Mouse (Mus musculus) lung, embryonic 16.5 days (tissue): ENCODE data around the gene P2rx3. TPM values are rescaled to one million over a fixed set of nuclear protein-coding genes. Genes with fewer than 3 reads are reported as not detected.

Source experiments
- ATAC-seq: fragments of 200-750 bp; cut with Nextera tagmentation; 2 replicates; pipeline ENCODE4 v1.8.0; 2017; ENCODE audit warnings: low read depth, mild to moderate bottlenecking, moderate library complexity
- H3K27ac ChIP-seq: fragments of 300-500 bp; sonication (generic); 2 replicates; pipeline ENCODE4 v1.5.1; 2014; ENCODE audit warnings: mild to moderate bottlenecking, control low read depth, low read length
- H3K27me3 ChIP-seq: fragments of 300-500 bp; sonication (generic); 2 replicates; pipeline ENCODE4 v1.6.1; 2014; ENCODE audit warnings: low read depth, low read length, mixed read lengths; ENCODE audit not compliant: control insufficient read depth, insufficient read depth
- H3K36me3 ChIP-seq: fragments of 300-500 bp; sonication (generic); 2 replicates; pipeline ENCODE4 v1.6.1; 2014; ENCODE audit warnings: low read length; ENCODE audit not compliant: control insufficient read depth, insufficient read depth
- H3K4me1 ChIP-seq: fragments of 300-500 bp; sonication (generic); replicated peaks from 2 replicates; pipeline ENCODE4 v1.6.1; 2014; ENCODE audit warnings: low read length, mixed read lengths; ENCODE audit not compliant: control insufficient read depth, insufficient read depth
- H3K4me2 ChIP-seq: fragments of 300-500 bp; sonication (generic); 2 replicates; pipeline ENCODE4 v1.6.1; 2014; ENCODE audit warnings: low read depth, low read length, control low read depth
- H3K4me3 ChIP-seq: fragments of 300-500 bp; sonication (generic); 2 replicates; pipeline ENCODE4 v1.5.1; 2014; ENCODE audit warnings: mild to moderate bottlenecking, low read length, control low read depth
- H3K9ac ChIP-seq: fragments of 300-500 bp; sonication (generic); 2 replicates; pipeline ENCODE4 v1.6.1; 2014; ENCODE audit warnings: low read length, control low read depth
- H3K9me3 ChIP-seq: fragments of 300-500 bp; sonication (generic); 2 replicates; pipeline ENCODE4 v1.6.1; 2016; ENCODE audit warnings: low read length; ENCODE audit not compliant: control insufficient read depth
- WGBS: fragments of 180-500 bp; shearing (Covaris S2); extraction: QIAGEN DNeasy Blood & Tissue Kit; methylation state at CpG from one replicate; pipeline ENCODE4 v1.1.7; 2014; 5-methylcytosine and 5-hydroxymethylcytosine counted together
- polyA plus RNA-seq: library from polyadenylated mRNA; unstranded; fragments of >200 nt; fragmentation: Nextera tagmentation; extraction: Ambion mirVana; gene quantifications from 2 replicates; pipeline ENCODE4 v1.2.1, GENCODE M21; 2015

P2rx3 gene
- polyA plus RNA-seq, 1 experiment from 2014 or later, result 0.87 TPM

DNA sequence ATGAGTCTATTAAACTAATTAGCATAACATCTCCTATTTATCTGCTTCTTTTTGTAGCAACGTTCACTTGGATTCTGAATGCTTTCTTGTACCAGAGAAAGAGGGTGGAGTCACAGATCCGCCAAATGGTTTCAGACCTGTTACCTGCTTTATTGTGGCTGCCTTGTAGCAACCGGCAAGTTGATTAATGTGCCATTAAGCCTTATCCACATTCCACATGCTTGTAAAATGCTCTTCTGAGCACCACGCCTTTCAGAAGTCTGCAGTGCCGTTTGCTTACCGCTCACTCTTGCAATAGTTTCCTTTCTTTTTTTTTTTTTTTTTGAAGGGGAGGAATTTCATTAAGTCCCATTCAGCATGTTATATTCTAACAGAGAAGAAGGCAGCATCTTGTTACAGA lies 7.4 kb downstream of the P2rx3 start:
- Histone ChIP-seq H3K9me3 (no peaks in the 10 kb centered on the region), H3K4me2 (no peak overlapping the region), H3K4me1 (no peaks in the 10 kb centered on the region), H3K27me3 (no peaks in the 10 kb centered on the region), H3K4me3 (no peak overlapping the region), H3K27ac (no peak overlapping the region), H3K9ac (no peak overlapping the region), H3K36me3 (no peaks in the 10 kb centered on the region)
- ATAC-seq, result peak; percentile 32; the same call in 1 of the 2 replicates
- 41% methylated on average over 6 of the region's 6 CpGs for WGBS

- Histone ChIP-seq H3K4me1 (no peaks in the 10 kb centered on the region), H3K27me3 (no peaks in the 10 kb centered on the region), H3K4me2 (no peak overlapping the region), H3K27ac (no peak overlapping the region), H3K9me3 (no peaks in the 10 kb centered on the region), H3K36me3 (no peaks in the 10 kb centered on the region), H3K9ac (no peak overlapping the region), H3K4me3 (no peak overlapping the region)
- 58% methylated on average over 5 of the region's 5 CpGs for WGBS
- no peak for ATAC-seq
These were observed 10.0 kb downstream of the P2rx3 start for GRCm38 (mm10) chr2:85027281-85027680.

- Histone ChIP-seq H3K27me3 (no peaks in the 10 kb centered on the region), H3K27ac (no peak overlapping the region)
- WGBS, result 72% methylated on average over 3 of the region's 3 CpGs
These were observed 11.1 kb downstream of the P2rx3 start for GRCm38 (mm10) chr2:85026178-85026577.

DNA sequence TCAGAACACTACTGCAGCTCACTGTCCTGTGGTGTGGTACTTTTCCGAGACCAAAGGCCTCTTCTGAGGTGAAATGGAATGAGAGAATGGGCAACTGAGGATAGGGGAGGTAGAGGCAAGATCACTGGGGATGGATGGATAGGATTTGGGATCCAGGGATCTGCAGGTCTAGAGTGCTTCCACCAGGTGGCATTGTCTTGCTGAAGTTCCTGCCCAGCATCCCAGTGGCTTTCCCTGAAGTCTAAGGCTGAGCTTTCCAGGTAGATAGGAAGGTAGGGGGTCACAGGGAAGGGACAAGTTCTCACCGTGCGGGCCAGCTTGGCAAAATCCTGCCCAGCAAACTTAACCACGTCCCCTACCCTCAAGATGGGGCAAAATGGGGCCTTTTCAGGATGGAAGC lies 15.2 kb downstream of the P2rx3 start:
- Histone ChIP-seq H3K4me2 (no peak overlapping the region), H3K27ac (no peak overlapping the region), H3K9me3 (no peaks in the 10 kb centered on the region), H3K27me3 (no peaks in the 10 kb centered on the region), H3K9ac (no peak overlapping the region), H3K4me3 (no peak overlapping the region), H3K4me1 (no peaks in the 10 kb centered on the region), H3K36me3 (no peaks in the 10 kb centered on the region)
- 9% methylated on average over 4 of the region's 4 CpGs for WGBS
- no peak for ATAC-seq

More at GRCm38 (mm10) chr2:85026178-85026577, 11.1 kb downstream of the P2rx3 start:
- Histone ChIP-seq H3K4me3 (no peak overlapping the region), H3K9ac (no peak overlapping the region), H3K4me1 (no peaks in the 10 kb centered on the region), H3K4me2 (no peak overlapping the region), H3K36me3 (no peaks in the 10 kb centered on the region), H3K9me3 (no peaks in the 10 kb centered on the region)
- ATAC-seq, result no peak

GRCm38 (mm10) chr2:85014588-85014982 lies 22.7 kb downstream of the P2rx3 start:
- Histone ChIP-seq H3K9me3 (no peaks in the 10 kb centered on the region), H3K9ac (no peak overlapping the region), H3K4me1 (peaks cover 6% of the 10 kb centered on the region), H3K4me3 (no peak overlapping the region), H3K27me3 (no peaks in the 10 kb centered on the region), H3K27ac (no peak overlapping the region), H3K4me2 (no peak overlapping the region), H3K36me3 (no peaks in the 10 kb centered on the region)
- ATAC-seq, result no peak
- WGBS, result 45% methylated on average over 3 of the region's 3 CpGs

GRCm38 (mm10) chr2:85013826-85014587 lies 23.3 kb downstream of the P2rx3 start:
- 77% methylated on average over 5 of the region's 5 CpGs for WGBS
- H3K27me3 ChIP-seq, result no peaks in the 10 kb centered on the region
- H3K4me1 ChIP-seq, result peaks cover 6% of the 10 kb centered on the region
- no peak overlapping the region for H3K4me3 ChIP-seq
- no peak for ATAC-seq
- no peak overlapping the region for H3K9ac ChIP-seq
- H3K4me2 ChIP-seq, result no peak overlapping the region
- H3K36me3 ChIP-seq, result no peaks in the 10 kb centered on the region
- H3K9me3 ChIP-seq, result no peaks in the 10 kb centered on the region
- H3K27ac ChIP-seq, result no peak overlapping the region

- ATAC-seq, result no peak
- H3K4me1 ChIP-seq, result peaks cover 6% of the 10 kb centered on the region
- no peak overlapping the region for H3K4me2 ChIP-seq
- WGBS, result 70% methylated on average over 14 of the region's 14 CpGs
- H3K27me3 ChIP-seq, result no peaks in the 10 kb centered on the region
- H3K9me3 ChIP-seq, result no peaks in the 10 kb centered on the region
- no peak overlapping the region for H3K27ac ChIP-seq
- H3K36me3 ChIP-seq, result no peaks in the 10 kb centered on the region
- H3K4me3 ChIP-seq, result no peak overlapping the region
- H3K9ac ChIP-seq, result no peak overlapping the region
These were observed 24.6 kb downstream of the P2rx3 start for GRCm38 (mm10) chr2:85012679-85013078.

DNA sequence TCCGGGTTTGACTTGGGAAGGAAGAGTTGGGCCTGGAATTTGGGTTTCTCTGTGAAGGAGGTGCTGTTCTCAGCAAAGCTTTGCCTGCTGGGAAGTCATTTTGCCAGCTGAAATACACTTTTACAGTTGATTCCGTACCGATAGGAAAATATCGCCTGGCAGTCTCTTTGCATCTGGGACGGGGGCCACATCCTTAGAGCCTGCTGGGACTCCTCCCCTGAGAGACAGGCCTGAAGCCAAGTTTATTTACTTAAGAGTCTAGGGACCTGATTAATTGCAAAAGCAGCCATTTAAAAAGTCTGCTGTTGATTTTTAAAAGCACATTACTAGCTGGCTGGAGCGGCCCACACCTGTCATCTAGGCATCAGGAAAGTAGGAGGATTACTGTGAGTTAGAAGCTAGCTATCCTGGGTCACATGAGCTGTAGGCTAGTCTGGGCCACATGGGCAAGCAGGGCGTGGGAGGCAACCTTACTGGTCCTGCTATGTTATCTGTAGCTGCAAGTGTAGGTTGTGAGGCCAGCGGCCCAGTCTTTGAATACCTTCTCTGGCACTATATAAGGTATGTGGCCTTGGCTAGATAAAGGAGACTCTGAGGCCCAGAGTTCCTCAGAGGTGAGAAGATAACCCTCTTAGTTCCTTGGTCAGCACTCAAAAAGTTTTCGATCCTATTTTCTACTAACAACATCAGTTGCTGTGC lies 25.2 kb downstream of the P2rx3 start:
- Histone ChIP-seq H3K4me2 (no peak overlapping the region), H3K4me1 (peaks cover 6% of the 10 kb centered on the region), H3K27ac (0 out of 2 replicates have a peak overlapping the region, but pooled peaks have one; percentile 2)

GRCm38 (mm10) chr2:85009212-85009611 lies 28.1 kb downstream of the P2rx3 start:
- Histone ChIP-seq H3K9ac (no peak overlapping the region), H3K36me3 (no peaks in the 10 kb centered on the region), H3K27me3 (no peaks in the 10 kb centered on the region), H3K4me2 (no peak overlapping the region), H3K4me1 (peaks cover 6% of the 10 kb centered on the region), H3K27ac (no peak overlapping the region), H3K9me3 (no peaks in the 10 kb centered on the region), H3K4me3 (no peak overlapping the region)
- 53% methylated on average over 2 of the region's 2 CpGs for WGBS
- no peak for ATAC-seq

More for the DNA sequence above, 25.2 kb downstream of the P2rx3 start:
- no peak for ATAC-seq
- H3K36me3 ChIP-seq, result no peaks in the 10 kb centered on the region
- 28% methylated on average over 9 of the region's 9 CpGs for WGBS
- H3K9ac ChIP-seq, result no peak overlapping the region
- no peak overlapping the region for H3K4me3 ChIP-seq
- H3K27me3 ChIP-seq, result no peaks in the 10 kb centered on the region
- H3K9me3 ChIP-seq, result no peaks in the 10 kb centered on the region
